Mouse (Mus musculus) megakaryocyte progenitor cell, adult 5-6 weeks (primary cell): Measurements from ENCODE around the gene Plgrkt. TPM values are rescaled to one million over a fixed set of nuclear protein-coding genes. Genes with fewer than 3 reads are reported as not detected.

Experiments
- ATAC-seq: replicated peaks from 2 replicates; pipeline ENCODE4 v1.8.0; 2016; ENCODE audit warnings: mild to moderate bottlenecking, moderate TSS enrichment, inconsistent platforms; ENCODE audit not compliant: poor library complexity
- total RNA-seq, 2 experiments: library from RNA; stranded (forward) in 1 of 2; stranded (reverse) in 1 of 2; fragments of 157-497, 149-512 nt in 1 of 2; fragments of 200-1000 nt in 1 of 2; gene quantifications; 2 replicates each; pipeline versions ENCODE4 v1.2.3 to v1.2.4; 2015 to 2017

Gene Plgrkt
- total RNA-seq, 2 experiments from 2014 or later = 79.1 to 104 TPM

GRCm38 (mm10) chr19:29360251-29360650 lies 6.9 kb downstream of the Plgrkt start:
- ATAC-seq = no peak

- ATAC-seq = no peak
Measured at GRCm38 (mm10) chr19:29356281-29356680, 10.9 kb downstream of the Plgrkt start.

- peak; percentile 98 for ATAC-seq
Measured at GRCm38 (mm10) chr19:29354895-29355877, 12.0 kb downstream of the Plgrkt start.

GRCm38 (mm10) chr19:29350991-29351390 lies 16.2 kb downstream of the Plgrkt start:
- no peak for ATAC-seq

- ATAC-seq = no peak
Measured at GRCm38 (mm10) chr19:29345636-29346035, 21.6 kb downstream of the Plgrkt start.

- ATAC-seq = no peak
Measured at GRCm38 (mm10) chr19:29344868-29345267, 22.3 kb downstream of the Plgrkt start.

- ATAC-seq = no peak
Measured at GRCm38 (mm10) chr19:29342281-29342680, 24.9 kb downstream of the Plgrkt start.

- ATAC-seq = 0 out of 2 replicates have a peak, but pooled peaks have one; percentile 11
Measured at GRCm38 (mm10) chr19:29341029-29341428, 26.2 kb downstream of the Plgrkt start.

- ATAC-seq = no peak
Measured at GRCm38 (mm10) chr19:29336624-29337023, 30.6 kb downstream of the Plgrkt start.

- ATAC-seq = no peak
Measured at GRCm38 (mm10) chr19:29334068-29334745, 33.0 kb downstream of the Plgrkt start, which contains the start of gene Rln1. Gene Rln1, minus strand, starts transcription at chr19:29334670.

- ATAC-seq = no peak
Measured at GRCm38 (mm10) chr19:29326822-29327552, 40.2 kb downstream of the Plgrkt start.

- ATAC-seq = no peak
Measured at GRCm38 (mm10) chr19:29326396-29326795, 40.8 kb downstream of the Plgrkt start.

- no peak for ATAC-seq
Measured at GRCm38 (mm10) chr19:29325852-29326180, 41.4 kb downstream of the Plgrkt start.

- ATAC-seq = peak; percentile 96
Measured at GRCm38 (mm10) chr19:29325053-29325851, 41.9 kb downstream of the Plgrkt start, which contains the start of gene Insl6. Gene Insl6, minus strand, starts transcription at chr19:29325356.

GRCm38 (mm10) chr19:29323416-29324049 lies 43.7 kb downstream of the Plgrkt start:
- ATAC-seq = 0 out of 2 replicates have a peak, but pooled peaks have one; percentile 29

- ATAC-seq = no peak
Measured at GRCm38 (mm10) chr19:29312661-29313060, 54.5 kb downstream of the Plgrkt start.

GRCm38 (mm10) chr19:29311791-29312190 lies 55.4 kb downstream of the Plgrkt start:
- ATAC-seq = no peak

GRCm38 (mm10) chr19:29308832-29309231 lies 58.4 kb downstream of the Plgrkt start:
- ATAC-seq = no peak

GRCm38 (mm10) chr19:29302119-29302518 lies 65.1 kb downstream of the Plgrkt start:
- ATAC-seq = no peak

- ATAC-seq = no peak
Measured at GRCm38 (mm10) chr19:29300919-29301318, 66.3 kb downstream of the Plgrkt start.
